Mouse (Mus musculus) testis, adult 2 months (tissue): ENCODE data around the gene Adgra1. TPM values are rescaled to one million over a fixed set of nuclear protein-coding genes. Genes with fewer than 3 reads are reported as not detected.

Experiments
- H3K27ac ChIP-seq: fragments of 200-500 bp; 2 replicates; pipeline ENCODE4 v1.5.1; 2012; ENCODE audit warnings: low read depth, low read length; ENCODE audit not compliant: control insufficient read depth, insufficient read depth
- H3K27me3 ChIP-seq: fragments of 200-500 bp; 2 replicates; pipeline ENCODE4 v1.6.1; 2012; ENCODE audit warnings: mild to moderate bottlenecking, low read length, moderate library complexity; ENCODE audit not compliant: control insufficient read depth, insufficient read depth
- H3K36me3 ChIP-seq: fragments of 200-500 bp; 2 replicates; pipeline ENCODE4 v1.6.1; 2012; ENCODE audit warnings: mild to moderate bottlenecking, low read length; ENCODE audit not compliant: control insufficient read depth, insufficient read depth
- H3K4me1 ChIP-seq: fragments of 200-500 bp; 2 replicates; pipeline ENCODE4 v1.6.1; 2012; ENCODE audit warnings: low read length; ENCODE audit not compliant: control insufficient read depth, insufficient read depth
- H3K4me3 ChIP-seq: fragments of 200-500 bp; 2 replicates; pipeline ENCODE4 v1.5.1; 2012; ENCODE audit warnings: low read depth, mild to moderate bottlenecking, low read length, moderate library complexity, mixed read lengths; ENCODE audit not compliant: control insufficient read depth
- CTCF ChIP-seq: fragments of 200-500 bp; IDR thresholded peaks from 2 replicates; pipeline ENCODE4 v1.5.1; 2012; ENCODE audit warnings: low read depth, mild to moderate bottlenecking, inconsistent platforms, low read length, moderate library complexity; ENCODE audit not compliant: control insufficient read depth, insufficient read depth, insufficient replicate concordance
- POLR2A ChIP-seq: fragments of 200-500 bp; IDR thresholded peaks from 2 replicates; pipeline ENCODE4 v1.6.1; 2012; ENCODE audit warnings: low read depth, mild to moderate bottlenecking, inconsistent platforms, low read length, moderate library complexity; ENCODE audit not compliant: control insufficient read depth
- polyA plus RNA-seq: library from polyadenylated mRNA; depleted of rRNA; stranded (reverse); fragments of >200 nt; gene quantifications from 2 replicates; pipeline ENCODE4 v1.2.3, GENCODE M21; 2012

Adgra1 gene
- polyA plus RNA-seq, 1 experiment, result 0.43 TPM

DNA sequence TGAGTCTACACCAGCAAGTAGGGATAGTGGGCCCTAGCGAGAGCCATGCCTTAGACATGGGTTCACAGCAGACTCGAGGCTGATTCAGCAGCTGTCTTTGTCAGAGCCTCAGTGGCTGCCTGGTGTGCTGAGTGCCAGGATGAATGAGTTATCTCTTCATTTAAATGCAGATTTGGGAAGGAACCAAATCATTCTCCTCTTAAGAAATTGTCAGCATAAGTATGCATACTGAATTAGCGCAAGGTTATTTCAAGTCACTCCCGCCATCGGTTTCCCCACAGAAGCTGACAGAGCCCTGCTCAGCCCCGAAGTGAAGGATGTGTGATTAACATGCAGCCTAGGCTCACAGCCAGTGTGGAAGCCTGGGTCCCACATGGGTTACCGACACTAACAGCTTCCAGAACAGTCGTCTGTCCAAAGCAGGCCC, 27.8 kb upstream of the Adgra1 start:
- Histone ChIP-seq H3K4me1 (no peaks in the 10 kb centered on the region), H3K4me3 (no peak overlapping the region), H3K27ac (no peak overlapping the region), H3K36me3 (no peaks in the 10 kb centered on the region), H3K27me3 (no peaks in the 10 kb centered on the region)
- no peak for TF ChIP-seq POLR2A
- no peak for TF ChIP-seq CTCF

DNA sequence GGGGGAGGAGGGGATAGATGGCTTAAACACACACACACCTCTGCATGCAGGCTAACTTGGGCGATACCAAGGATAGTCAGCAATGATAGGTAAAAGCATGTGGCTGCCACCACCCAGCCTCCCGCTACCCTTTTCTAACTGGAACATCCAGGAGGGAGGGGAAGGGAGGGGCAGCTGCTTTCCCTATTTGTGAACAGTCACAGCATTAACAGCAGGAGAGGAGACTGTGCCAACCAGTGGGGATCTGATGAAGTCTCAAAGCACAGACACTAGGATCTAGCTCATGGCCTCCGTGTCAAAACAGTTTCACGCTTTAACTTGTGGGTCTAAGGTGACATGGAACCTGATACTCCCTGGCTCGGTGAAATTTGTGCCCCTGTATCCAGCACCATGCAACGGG, 23.9 kb upstream of the Adgra1 start:
- Histone ChIP-seq H3K4me3 (no peak overlapping the region), H3K4me1 (no peaks in the 10 kb centered on the region), H3K36me3 (no peaks in the 10 kb centered on the region), H3K27me3 (no peaks in the 10 kb centered on the region), H3K27ac (no peak overlapping the region)
- no peak for TF ChIP-seq CTCF
- TF ChIP-seq POLR2A, result no peak

DNA sequence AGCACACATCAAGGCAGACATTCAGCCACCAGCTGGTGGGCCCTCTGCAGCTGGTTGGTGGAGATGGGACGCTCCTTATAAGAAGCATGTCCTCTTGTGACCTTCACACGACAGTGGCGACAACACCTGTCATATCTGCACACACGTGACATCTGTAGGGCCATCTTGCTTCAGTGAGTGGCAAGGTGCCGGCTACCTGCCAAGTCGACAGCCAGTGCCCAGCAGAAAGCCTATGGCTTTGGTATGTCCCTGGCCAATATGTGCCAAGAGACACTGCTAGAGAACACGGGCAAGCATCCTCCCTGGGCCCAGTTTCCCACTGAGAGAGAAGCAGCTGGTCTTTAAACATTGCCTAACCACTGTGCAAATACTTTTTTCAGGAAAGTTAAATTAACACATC, 22.3 kb upstream of the Adgra1 start:
- TF ChIP-seq CTCF, result no peak
- TF ChIP-seq POLR2A, result no peak
- Histone ChIP-seq H3K27me3 (no peaks in the 10 kb centered on the region), H3K36me3 (no peaks in the 10 kb centered on the region), H3K4me3 (no peak overlapping the region), H3K4me1 (no peaks in the 10 kb centered on the region), H3K27ac (no peak overlapping the region)

DNA sequence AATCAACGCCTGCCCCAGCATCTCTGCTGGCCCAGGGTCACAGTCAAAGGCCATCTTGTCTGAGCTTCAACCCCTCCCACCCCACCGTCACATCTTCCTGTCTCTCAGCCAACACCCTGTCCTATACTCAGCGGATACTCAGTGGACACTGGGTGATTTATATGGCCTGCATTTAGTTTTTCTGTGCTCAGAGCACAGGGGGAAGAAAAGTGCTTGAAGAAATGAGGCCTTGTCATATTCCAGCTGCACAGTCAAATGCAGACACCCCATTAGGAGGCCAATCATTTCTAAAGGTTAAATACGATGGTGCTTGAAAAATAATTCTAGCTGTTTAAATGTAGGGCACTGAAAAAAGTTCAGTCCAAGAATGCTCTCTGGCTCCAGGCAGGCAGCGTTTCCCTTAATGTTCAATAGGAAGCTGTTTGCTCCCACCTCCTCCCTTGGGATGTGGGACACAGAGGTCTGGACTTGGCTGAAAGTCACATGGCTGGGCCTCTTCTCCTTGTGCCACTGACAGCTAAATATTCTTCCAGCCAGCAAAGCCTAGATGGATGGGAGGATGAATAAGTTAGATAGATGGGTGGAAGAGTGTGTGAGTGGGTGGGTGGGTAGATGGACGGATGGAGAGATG, 20.3 kb upstream of the Adgra1 start:
- Histone ChIP-seq H3K27ac (no peak overlapping the region), H3K27me3 (no peaks in the 10 kb centered on the region), H3K4me1 (no peaks in the 10 kb centered on the region), H3K36me3 (no peaks in the 10 kb centered on the region), H3K4me3 (no peak overlapping the region)
- TF ChIP-seq CTCF (no peak), POLR2A (no peak)

DNA sequence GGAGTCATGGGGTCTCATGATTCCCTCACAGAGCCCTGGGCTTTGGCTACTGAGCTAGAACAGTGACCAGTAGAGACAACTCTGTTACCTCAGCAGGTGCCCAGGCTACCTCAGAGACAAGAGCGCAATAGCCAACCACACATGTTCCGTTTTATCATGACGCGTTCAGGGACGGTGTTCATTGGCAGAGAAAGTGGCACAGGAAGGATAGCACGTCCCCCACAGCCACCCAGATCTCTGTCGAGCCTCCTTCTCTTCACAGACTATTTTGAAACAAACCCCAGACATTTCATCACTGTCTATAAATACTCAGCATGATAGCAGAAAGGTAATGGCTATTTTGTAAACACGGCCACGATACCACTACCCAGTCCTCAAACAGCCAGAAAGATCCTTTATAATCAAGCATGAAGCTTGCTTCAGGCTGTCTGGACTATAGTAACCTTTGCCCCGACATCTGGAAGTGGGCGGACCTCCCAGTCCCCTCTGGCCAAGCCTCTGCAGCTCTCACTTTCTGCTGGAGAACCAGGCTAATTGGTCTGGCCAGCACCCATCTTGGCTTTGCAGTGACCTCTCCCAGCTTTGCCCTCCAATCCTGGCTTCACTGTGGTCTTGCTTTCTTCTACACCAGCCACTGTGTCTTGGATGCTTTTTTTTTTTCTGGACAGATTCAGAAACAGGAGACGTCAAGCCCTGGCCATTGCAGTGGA, 11.5 kb upstream of the Adgra1 start:
- no peak overlapping the region for H3K4me3 ChIP-seq
- TF ChIP-seq CTCF (no peak), POLR2A (no peak)
- no peak overlapping the region for H3K27ac ChIP-seq
- H3K4me1 ChIP-seq, result no peaks in the 10 kb centered on the region
- no peaks in the 10 kb centered on the region for H3K27me3 ChIP-seq
- no peaks in the 10 kb centered on the region for H3K36me3 ChIP-seq

DNA sequence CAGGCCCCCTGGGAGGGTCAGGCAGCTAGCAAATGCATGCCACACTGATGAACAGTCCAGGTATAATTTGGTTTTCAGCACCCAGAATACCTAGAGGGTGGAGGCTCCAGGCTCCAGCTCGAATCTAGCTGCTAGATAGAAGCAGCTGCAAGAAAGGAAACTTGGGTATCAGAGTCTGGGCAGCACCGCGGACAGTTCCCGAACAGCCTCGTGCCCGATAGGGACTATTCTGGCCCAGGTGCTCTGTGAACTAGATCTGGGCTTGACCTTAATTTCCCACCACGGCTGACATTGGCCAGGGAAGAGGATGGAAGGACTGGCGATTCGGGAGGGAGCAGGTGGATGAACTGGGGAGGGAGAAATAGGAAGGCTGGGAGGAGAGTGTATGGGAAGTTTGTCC, 6.3 kb upstream of the Adgra1 start:
- no peaks in the 10 kb centered on the region for H3K27me3 ChIP-seq
- H3K4me3 ChIP-seq, result no peak overlapping the region
- no peak overlapping the region for H3K27ac ChIP-seq
- no peaks in the 10 kb centered on the region for H3K4me1 ChIP-seq
- no peaks in the 10 kb centered on the region for H3K36me3 ChIP-seq
- TF ChIP-seq POLR2A, result no peak
- no peak for TF ChIP-seq CTCF

DNA sequence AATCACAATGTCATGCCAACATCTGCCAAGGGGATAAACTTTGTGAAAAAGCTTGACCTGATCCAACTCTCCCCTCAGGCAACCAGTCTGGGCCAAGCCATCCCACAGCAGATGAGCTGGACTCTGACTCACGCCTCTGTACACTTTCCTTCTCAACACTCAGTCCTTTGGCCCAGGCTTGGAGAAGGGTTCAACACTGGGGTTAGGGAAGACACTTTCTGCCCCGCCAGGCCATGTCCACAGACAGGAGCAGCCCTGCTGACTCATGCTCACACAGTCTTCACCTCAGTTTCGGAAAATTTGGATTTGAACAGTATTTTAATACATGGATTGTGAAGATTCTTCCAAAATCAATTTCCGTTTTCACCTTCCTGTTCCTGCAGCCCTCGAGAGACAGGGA, 442 bp upstream of the Adgra1 start:
- H3K27me3 ChIP-seq, result no peaks in the 10 kb centered on the region
- no peaks in the 10 kb centered on the region for H3K36me3 ChIP-seq
- no peak for TF ChIP-seq POLR2A
- no peak for TF ChIP-seq CTCF
- no peak overlapping the region for H3K27ac ChIP-seq
- H3K4me3 ChIP-seq, result no peak overlapping the region
- H3K4me1 ChIP-seq, result peaks cover 6% of the 10 kb centered on the region; the same call in 1 of the 2 replicates

DNA sequence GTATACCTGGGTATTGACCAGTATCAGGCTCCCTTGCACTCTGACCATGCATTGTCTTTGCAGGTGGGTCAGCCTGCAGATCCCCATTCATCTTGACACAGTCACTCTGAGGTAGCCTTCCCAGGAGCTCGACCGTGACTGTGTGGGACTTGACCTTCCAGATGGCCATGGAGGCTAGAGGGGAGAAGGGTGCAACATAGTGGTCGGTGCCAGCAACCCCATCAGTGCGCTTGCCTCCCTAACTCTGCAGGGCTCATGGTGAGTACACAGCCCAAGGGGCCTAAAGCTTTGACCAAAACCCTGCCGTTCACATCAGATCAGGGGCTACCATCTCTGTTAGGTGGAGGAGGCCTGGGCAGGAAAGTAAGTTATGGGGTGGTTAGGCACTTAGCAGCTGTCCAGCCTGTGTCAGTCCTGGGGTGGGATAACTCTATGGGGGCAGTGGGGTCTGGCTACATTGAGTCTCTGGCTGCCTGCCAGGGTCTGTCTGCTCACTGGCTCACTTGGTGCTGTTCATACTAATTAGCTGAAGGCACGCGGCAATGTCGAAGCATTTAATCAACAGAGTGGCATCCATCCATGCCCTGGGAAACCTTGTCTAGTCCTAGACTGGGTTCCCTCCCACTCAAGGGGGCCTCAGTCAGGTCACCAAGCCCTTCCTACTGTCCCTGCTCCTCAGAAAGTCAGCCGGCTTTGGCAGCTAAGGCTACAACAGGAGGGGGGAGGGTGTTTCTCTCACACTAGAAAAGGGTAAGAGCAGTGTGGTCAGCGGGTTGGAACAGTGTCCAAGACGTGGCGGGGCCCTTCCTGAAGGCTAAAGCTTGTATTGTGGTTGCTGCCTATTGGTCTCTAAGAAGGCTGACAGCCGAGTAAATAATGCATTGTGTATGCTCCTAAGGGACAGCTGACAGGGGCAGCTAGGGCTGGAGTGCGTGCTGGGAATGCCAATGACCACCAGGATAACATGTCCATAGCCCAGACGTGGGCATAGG, 1.5 kb downstream of the Adgra1 start:
- Histone ChIP-seq H3K4me1 (peaks cover 6% of the 10 kb centered on the region; the same call in 1 of the 2 replicates), H3K27ac (no peak overlapping the region), H3K36me3 (no peaks in the 10 kb centered on the region), H3K27me3 (no peaks in the 10 kb centered on the region), H3K4me3 (no peak overlapping the region)
- TF ChIP-seq CTCF, result no peak
